Mouse (Mus musculus): ENCODE data around the gene Gabpa.

Gabpa gene

GRCm38 (mm10) chr16:84864656-84865055 is 29.9 kb downstream of the Gabpa start:
- no peak for DNase-seq (ENCODE audit: low spot score)

DNA sequence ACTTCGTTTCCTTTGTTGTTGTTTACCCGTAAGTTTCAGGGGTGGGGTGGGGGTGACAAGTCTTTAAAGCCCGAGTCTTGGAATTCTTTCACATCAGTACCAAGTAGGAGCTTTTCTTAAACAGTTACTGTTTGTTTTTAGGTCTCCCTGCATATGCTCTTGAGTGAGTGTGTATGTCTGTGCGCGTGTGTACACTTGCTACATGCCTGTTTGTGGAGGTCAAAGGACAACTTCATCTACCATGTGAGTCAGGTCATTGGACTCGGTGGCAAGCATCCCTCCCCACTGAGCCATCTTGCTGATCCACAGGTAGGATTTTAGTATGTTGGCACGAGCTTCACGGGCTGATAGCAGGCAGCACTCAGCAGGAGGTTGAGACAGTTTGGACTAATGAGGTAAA is 39.1 kb downstream of the Gabpa start:
- no peak for DNase-seq (ENCODE audit: low spot score)

DNA sequence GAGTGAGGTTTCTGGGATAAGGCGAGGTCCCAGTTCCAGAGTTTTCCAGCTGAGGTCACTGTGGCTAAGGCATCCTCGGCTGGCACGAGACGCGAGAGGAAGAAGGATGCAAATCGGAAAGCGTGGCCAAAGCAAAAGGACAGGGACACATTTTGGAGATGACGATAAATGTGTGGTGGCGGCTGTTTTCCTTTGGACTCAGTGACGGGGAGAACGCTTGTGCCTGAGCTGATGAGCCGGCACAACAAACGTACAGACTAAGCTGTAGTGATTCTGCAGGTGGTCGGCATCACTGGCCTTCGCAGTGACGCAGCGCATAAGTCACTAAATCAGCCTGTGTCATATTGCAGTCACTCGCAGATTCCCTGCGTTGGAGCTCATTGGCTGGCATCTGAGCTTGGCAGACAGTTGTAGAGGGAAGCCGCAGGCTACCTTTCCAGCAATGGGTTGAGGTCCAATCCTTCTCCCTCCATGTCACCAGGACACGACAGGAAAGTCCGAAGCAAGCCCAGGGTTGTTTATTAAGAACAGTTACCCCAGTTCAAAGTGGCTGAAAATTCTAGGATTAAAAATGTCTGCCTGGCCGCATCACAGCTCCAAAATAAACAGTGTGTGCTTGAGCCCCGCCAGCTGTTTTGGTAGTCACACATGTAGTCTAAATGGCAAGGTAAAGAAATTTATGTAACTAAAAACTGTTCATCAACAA is 40.4 kb downstream of the Gabpa start:
- peak; percentile 25 for DNase-seq (ENCODE audit: low spot score)

DNA sequence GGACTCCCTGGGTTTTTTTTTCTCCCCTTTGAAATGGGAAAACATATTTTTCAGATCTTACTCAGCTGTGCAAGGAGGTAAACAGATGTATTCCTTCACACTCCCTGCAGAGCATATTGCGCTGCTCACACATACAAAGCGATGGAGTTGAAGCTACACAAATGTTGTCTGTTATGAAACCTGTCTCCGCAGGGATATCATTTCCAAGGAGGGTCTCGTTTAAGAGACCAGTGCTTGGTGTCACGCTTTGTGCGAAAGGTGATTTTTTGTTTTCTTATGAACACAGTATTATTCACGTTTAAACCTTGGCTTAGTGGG is 41.0 kb downstream of the Gabpa start:
- DNase-seq (ENCODE audit: low spot score), result no peak

GRCm38 (mm10) chr16:84876082-84876481 is 41.4 kb downstream of the Gabpa start:
- no peak for DNase-seq (ENCODE audit: low spot score)

- peak; percentile 54 for DNase-seq (ENCODE audit: low spot score)
Observed at GRCm38 (mm10) chr16:84879146-84879545, 44.4 kb downstream of the Gabpa start.

- DNase-seq (ENCODE audit: low spot score), result no peak
Observed at GRCm38 (mm10) chr16:84881168-84881567, 46.4 kb downstream of the Gabpa start.

DNA sequence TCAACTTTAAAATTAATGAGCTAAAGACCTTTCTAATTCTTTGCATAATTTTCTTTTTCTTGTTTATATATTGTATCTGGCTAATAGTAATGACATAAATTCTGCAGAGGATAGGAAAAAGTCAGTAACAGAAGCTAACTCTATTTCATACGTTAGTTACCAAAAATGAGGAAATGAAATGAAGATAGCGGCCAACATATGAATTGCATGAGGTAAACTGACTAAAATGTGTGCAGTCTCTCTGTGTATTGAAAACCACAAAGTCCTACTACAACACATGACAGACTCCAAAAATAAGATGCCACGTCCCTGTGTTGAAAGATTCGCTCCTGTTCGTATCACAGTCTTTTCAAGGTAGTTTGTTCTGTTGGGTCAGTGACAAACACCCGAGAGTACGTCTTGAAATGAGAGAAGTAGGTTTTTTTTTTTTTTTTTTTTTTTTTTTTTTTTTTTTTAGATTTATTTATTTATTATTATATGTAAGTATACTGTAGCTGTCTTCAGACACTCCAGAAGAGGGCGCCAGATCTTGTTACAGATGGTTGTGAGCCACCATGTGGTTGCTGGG is 47.1 kb downstream of the Gabpa start:
- DNase-seq (ENCODE audit: low spot score), result no peak

DNA sequence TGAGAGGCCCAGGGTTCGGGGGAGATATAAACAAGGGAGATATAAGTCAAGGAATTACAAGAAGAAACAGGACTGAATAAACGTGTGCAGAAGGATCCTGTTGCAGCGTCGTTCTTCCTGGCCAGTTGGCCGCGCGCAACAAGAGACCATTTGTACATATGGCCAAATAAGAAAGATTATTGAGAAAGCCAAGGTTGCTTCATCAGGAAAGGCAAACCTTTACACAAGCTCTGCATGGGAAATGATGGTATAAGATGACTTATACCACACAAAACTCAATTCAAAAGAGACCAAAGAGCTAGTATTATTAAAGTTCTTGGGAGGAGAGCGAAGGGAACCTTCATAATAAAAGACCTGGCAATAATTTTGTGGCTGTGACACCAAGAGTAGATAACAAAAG is 49.8 kb downstream of the Gabpa start:
- DNase-seq (ENCODE audit: low spot score), result no peak

- no peak for DNase-seq (ENCODE audit: low spot score)
Observed at GRCm38 (mm10) chr16:84902995-84903394, 68.3 kb downstream of the Gabpa start.

- DNase-seq (ENCODE audit: low spot score), result no peak
Observed at GRCm38 (mm10) chr16:84911477-84912165, 76.9 kb downstream of the Gabpa start.

Measured in MN1 (cell line).